Mouse (Mus musculus) heart, embryonic 14.5 days (tissue): Measurements from ENCODE around the gene Lmo7. TPM values are rescaled to one million over a fixed set of nuclear protein-coding genes. Genes with fewer than 3 reads are reported as not detected.

ENCODE experiments used
- ATAC-seq: fragments of 200-750 bp; cut with Nextera tagmentation; 2 replicates; pipeline ENCODE4 v1.8.0; 2017; ENCODE audit warnings: low read depth, moderate TSS enrichment; ENCODE audit not compliant: insufficient number of reproducible peaks, insufficient read depth, low FRiP score
- H3K27ac ChIP-seq, 2 experiments: fragments of 200-500 bp in 1 of 2; fragments of 300-500 bp in 1 of 2; sonication (generic) in 1 of 2; replicated peaks in 1 of 2; 2 replicates each; pipeline ENCODE4 v1.5.1; 2012 to 2014; ENCODE audit warnings: low read depth in 2 of 2, low read length in 2 of 2, control low read depth in 1 of 2, mild to moderate bottlenecking in 1 of 2, mixed read lengths in 1 of 2; ENCODE audit not compliant: control insufficient read depth in 1 of 2, insufficient read depth in 1 of 2
- H3K27me3 ChIP-seq: fragments of 300-500 bp; sonication (generic); 2 replicates; pipeline ENCODE4 v1.6.1; 2014; ENCODE audit warnings: mild to moderate bottlenecking, low read length, control low read depth; ENCODE audit not compliant: control insufficient read depth, insufficient read depth
- H3K36me3 ChIP-seq: fragments of 300-500 bp; sonication (generic); 2 replicates; pipeline ENCODE4 v1.6.1; 2014; ENCODE audit warnings: mild to moderate bottlenecking, control low read depth, low read length, mixed read lengths; ENCODE audit not compliant: control insufficient read depth, insufficient read depth
- H3K4me1 ChIP-seq, 2 experiments: fragments of 200-500 bp in 1 of 2; fragments of 300-500 bp in 1 of 2; sonication (generic) in 1 of 2; 2 replicates each; pipeline ENCODE4 v1.6.1; 2012 to 2014; ENCODE audit warnings: low read length in 2 of 2, control low read depth in 1 of 2, mixed read lengths in 1 of 2; ENCODE audit not compliant: control insufficient read depth in 2 of 2, insufficient read depth in 2 of 2
- H3K4me2 ChIP-seq: fragments of 300-500 bp; sonication (generic); 2 replicates; pipeline ENCODE4 v1.6.1; 2014; ENCODE audit warnings: mild to moderate bottlenecking, low read length
- H3K4me3 ChIP-seq, 2 experiments: fragments of 200-500 bp in 1 of 2; fragments of 300-500 bp in 1 of 2; sonication (generic) in 1 of 2; 2 replicates each; pipeline ENCODE4 v1.5.1; 2012 to 2014; ENCODE audit warnings: low read length in 2 of 2, mild to moderate bottlenecking in 2 of 2, control low read depth in 1 of 2, low read depth in 1 of 2, moderate library complexity in 1 of 2; ENCODE audit not compliant: control insufficient read depth in 1 of 2, insufficient read depth in 1 of 2
- H3K9ac ChIP-seq: fragments of 300-500 bp; sonication (generic); 2 replicates; pipeline ENCODE4 v1.6.1; 2014; ENCODE audit warnings: mild to moderate bottlenecking, low read length
- H3K9me3 ChIP-seq: fragments of 300-500 bp; sonication (generic); 2 replicates; pipeline ENCODE4 v1.6.1; 2016; ENCODE audit warnings: low read length, control low read depth; ENCODE audit not compliant: control insufficient read depth
- WGBS: fragments of 180-500 bp; shearing (Covaris S2); extraction: QIAGEN DNeasy Blood & Tissue Kit; methylation state at CpG from one replicate; pipeline ENCODE4 v1.1.7; 2014; 5-methylcytosine and 5-hydroxymethylcytosine counted together
- polyA plus RNA-seq: library from polyadenylated mRNA; unstranded; fragments of >200 nt; fragmentation: Nextera tagmentation; extraction: Ambion mirVana; gene quantifications from 2 replicates; pipeline ENCODE4 v1.2.1, GENCODE M21; 2014

The Lmo7 gene
- polyA plus RNA-seq, 1 experiment from 2014 or later, result 241 TPM

GRCm38 (mm10) chr14:101778426-101778825, 48.7 kb downstream of the Lmo7 start:
- Histone ChIP-seq H3K4me1 (peaks cover 0 to 4% of the 10 kb centered on the region in 2 experiments; a peak in 2 of 4 replicates), H3K9ac (no peak overlapping the region), H3K27me3 (no peaks in the 10 kb centered on the region), H3K9me3 (no peaks in the 10 kb centered on the region), H3K27ac (no peak overlapping the region), H3K4me3 (no peak overlapping the region), H3K4me2 (no peak overlapping the region), H3K36me3 (no peaks in the 10 kb centered on the region)
- 92% methylated on average over 3 of the region's 3 CpGs for WGBS
- no peak for ATAC-seq

- H3K4me1 ChIP-seq, result peaks cover 0 to 4% of the 10 kb centered on the region in 2 experiments; a peak in 2 of 4 replicates
- H3K9me3 ChIP-seq, result no peaks in the 10 kb centered on the region
- no peak for ATAC-seq
- no peaks in the 10 kb centered on the region for H3K36me3 ChIP-seq
- WGBS, result 79% methylated on average over 10 of the region's 10 CpGs
- no peaks in the 10 kb centered on the region for H3K27me3 ChIP-seq
- H3K4me2 ChIP-seq, result no peak overlapping the region
- H3K27ac ChIP-seq, result no peak overlapping the region
- H3K9ac ChIP-seq, result no peak overlapping the region
- H3K4me3 ChIP-seq, result no peak overlapping the region
Observed at GRCm38 (mm10) chr14:101780016-101780415, 50.3 kb downstream of the Lmo7 start.

GRCm38 (mm10) chr14:101781219-101781618, 51.5 kb downstream of the Lmo7 start:
- H3K4me2 ChIP-seq, result no peak overlapping the region
- peaks cover 0 to 4% of the 10 kb centered on the region in 2 experiments; a peak in 2 of 4 replicates for H3K4me1 ChIP-seq
- no peak overlapping the region for H3K27ac ChIP-seq
- no peak for ATAC-seq
- no peaks in the 10 kb centered on the region for H3K36me3 ChIP-seq
- H3K9me3 ChIP-seq, result no peaks in the 10 kb centered on the region
- no peaks in the 10 kb centered on the region for H3K27me3 ChIP-seq
- WGBS, result 67% methylated on average over 11 of the region's 11 CpGs
- no peak overlapping the region for H3K9ac ChIP-seq
- no peak overlapping the region for H3K4me3 ChIP-seq

GRCm38 (mm10) chr14:101781943-101782510, 52.3 kb downstream of the Lmo7 start:
- WGBS, result 13% methylated on average over 3 of the region's 3 CpGs
- Histone ChIP-seq H3K27ac (no peak overlapping the region), H3K36me3 (no peaks in the 10 kb centered on the region), H3K4me1 (peaks cover 0 to 4% of the 10 kb centered on the region in 2 experiments; a peak in 2 of 4 replicates), H3K9ac (no peak overlapping the region), H3K9me3 (no peaks in the 10 kb centered on the region), H3K4me2 (no peak overlapping the region), H3K4me3 (no peak overlapping the region), H3K27me3 (no peaks in the 10 kb centered on the region)
- no peak for ATAC-seq

- no peaks in the 10 kb centered on the region for H3K36me3 ChIP-seq
- 92% methylated on average over 3 of the region's 3 CpGs for WGBS
- ATAC-seq, result no peak
- H3K4me3 ChIP-seq, result no peak overlapping the region
- no peak overlapping the region for H3K9ac ChIP-seq
- no peak overlapping the region for H3K27ac ChIP-seq
- H3K4me2 ChIP-seq, result no peak overlapping the region
- H3K4me1 ChIP-seq, result peaks cover 3 to 8% of the 10 kb centered on the region in 2 experiments; a peak in 3 of 4 replicates
- H3K27me3 ChIP-seq, result no peaks in the 10 kb centered on the region
- no peaks in the 10 kb centered on the region for H3K9me3 ChIP-seq
Observed at GRCm38 (mm10) chr14:101784315-101784945, 54.7 kb downstream of the Lmo7 start.

- no peak overlapping the region for H3K27ac ChIP-seq
- ATAC-seq, result no peak; the same call in 1 of the 2 replicates
Observed at GRCm38 (mm10) chr14:101787903-101788302, 58.1 kb downstream of the Lmo7 start.

GRCm38 (mm10) chr14:101788475-101788874, 58.7 kb downstream of the Lmo7 start:
- Histone ChIP-seq H3K4me1 (peaks cover 3 to 5% of the 10 kb centered on the region in 2 experiments; a peak in 2 of 4 replicates), H3K27ac (no peak overlapping the region), H3K4me3 (no peak overlapping the region), H3K9ac (no peak overlapping the region), H3K9me3 (no peaks in the 10 kb centered on the region), H3K27me3 (no peaks in the 10 kb centered on the region), H3K36me3 (no peaks in the 10 kb centered on the region), H3K4me2 (no peak overlapping the region)
- ATAC-seq, result no peak
- WGBS, result 62% methylated on average over 3 of the region's 6 CpGs

More at GRCm38 (mm10) chr14:101787903-101788302, 58.1 kb downstream of the Lmo7 start:
- Histone ChIP-seq H3K27me3 (no peaks in the 10 kb centered on the region), H3K36me3 (no peaks in the 10 kb centered on the region), H3K4me2 (no peak overlapping the region), H3K9me3 (no peaks in the 10 kb centered on the region), H3K4me1 (peaks cover 3 to 5% of the 10 kb centered on the region in 2 experiments; a peak in 2 of 4 replicates), H3K4me3 (no peak overlapping the region), H3K9ac (no peak overlapping the region)
- WGBS, result 51% methylated on average over 5 of the region's 5 CpGs
